Mouse (Mus musculus): ENCODE measurements at regions not wholly inside any gene's neighbourhood (a gene's known extent, or its start where the extent isn't known, plus 50 kb on each side); places are given as distances from the start of the nearest gene placed in this dataset.

DNA sequence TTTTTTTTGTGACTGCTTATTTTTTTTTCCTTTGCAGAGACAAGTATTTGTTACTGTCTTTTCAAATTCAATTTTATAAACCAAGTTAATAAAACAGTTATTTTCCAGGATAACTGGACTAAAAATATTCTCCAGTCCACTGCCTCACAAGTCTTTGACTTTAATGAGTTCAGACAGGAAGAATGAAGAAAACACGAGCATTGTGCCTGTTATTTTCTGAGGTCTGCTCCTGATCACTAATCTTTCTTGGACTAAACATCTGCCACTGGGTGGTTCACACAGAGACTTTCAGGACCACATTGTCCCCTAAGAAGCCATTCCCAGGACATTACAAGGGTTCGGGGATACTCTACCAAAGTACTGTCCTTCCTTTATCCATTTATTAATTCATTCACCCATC is 167.9 kb upstream of the Stac start:
- no peaks in the 10 kb centered on the region for H3K4me1 ChIP-seq (ENCODE audit: control insufficient read depth in 2 of 2, insufficient read depth in 2 of 2, low read length in 2 of 2, poor library complexity in 1 of 2)
- H3K9ac ChIP-seq (ENCODE audit: insufficient read depth, low read depth, low read length, poor library complexity, severe bottlenecking) = no peak overlapping the region
- in situ Hi-C loops (cut with MboI; ENCODE audit: low sequenced_read_pairs in 2 of 2, unreplicated experiment in 2 of 2) = no loop called here
- no peaks in the 10 kb centered on the region for H3K36me3 ChIP-seq (ENCODE audit: control insufficient read depth, insufficient read depth, low read length, poor library complexity, severe bottlenecking)
- H3K9me3 ChIP-seq (ENCODE audit: control insufficient read depth, insufficient read depth, low read depth, low read length) = no peaks in the 10 kb centered on the region
- TF ChIP-seq HCFC1 (IDR thresholded peaks at IDR 0.05; ENCODE audit: borderline replicate concordance, insufficient read depth, low read length) (no peak), MAFK (IDR thresholded peaks at IDR 0.05; ENCODE audit: insufficient read depth, low read depth, low read length) (no peak), ZC3H11A (IDR thresholded peaks at IDR 0.05; ENCODE audit: borderline replicate concordance, low read depth, low read length) (no peak), CHD2 (IDR thresholded peaks at IDR 0.05; ENCODE audit: low read depth, low read length) (no peak), ZNF384 (IDR thresholded peaks at IDR 0.05; ENCODE audit: low read depth, low read length) (no peak)
- no peak overlapping the region for H3K27ac ChIP-seq (ENCODE audit: insufficient read depth, low read depth, low read length, poor library complexity, severe bottlenecking)
- H3K4me3 ChIP-seq (ENCODE audit: insufficient read depth in 1 of 2, low read depth in 1 of 2, low read length in 2 of 2, poor library complexity in 1 of 2, severe bottlenecking in 1 of 2) = no peak overlapping the region
- no peak for DNase-seq (ENCODE audit: low read depth, low spot score)

DNA sequence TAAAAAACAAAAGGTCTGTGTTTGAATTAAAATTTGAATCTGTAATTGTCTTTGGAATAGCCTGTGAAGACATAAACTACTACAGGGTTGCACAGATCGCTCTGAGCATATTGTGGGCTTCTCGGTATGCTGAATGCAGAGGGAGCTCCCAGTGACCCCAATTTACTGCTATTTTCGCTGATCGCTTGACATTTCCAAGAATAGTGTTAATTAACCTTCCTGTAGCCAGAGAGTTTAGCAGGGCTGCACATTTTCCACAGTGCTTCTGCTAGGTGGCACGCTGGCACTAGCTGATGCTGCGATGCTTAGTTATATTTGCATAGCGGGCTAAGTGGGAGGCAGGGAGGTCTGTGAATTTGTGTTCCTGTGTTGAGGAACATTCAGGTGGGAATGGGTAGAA is 164.8 kb upstream of the Stac start:
- Histone ChIP-seq H3K4me1 (ENCODE audit: control insufficient read depth in 2 of 2, insufficient read depth in 2 of 2, low read length in 2 of 2, poor library complexity in 1 of 2) (no peaks in the 10 kb centered on the region), H3K9ac (ENCODE audit: insufficient read depth, low read depth, low read length, poor library complexity, severe bottlenecking) (no peak overlapping the region), H3K27ac (ENCODE audit: insufficient read depth, low read depth, low read length, poor library complexity, severe bottlenecking) (no peak overlapping the region), H3K9me3 (ENCODE audit: control insufficient read depth, insufficient read depth, low read depth, low read length) (no peaks in the 10 kb centered on the region), H3K4me3 (ENCODE audit: insufficient read depth in 1 of 2, low read depth in 1 of 2, low read length in 2 of 2, poor library complexity in 1 of 2, severe bottlenecking in 1 of 2) (no peak overlapping the region), H3K36me3 (ENCODE audit: control insufficient read depth, insufficient read depth, low read length, poor library complexity, severe bottlenecking) (no peaks in the 10 kb centered on the region)
- DNase-seq (ENCODE audit: low read depth, low spot score) = no peak
- in situ Hi-C loops (cut with MboI; ENCODE audit: low sequenced_read_pairs in 2 of 2, unreplicated experiment in 2 of 2) = no loop called here
- no peak for TF ChIP-seq HCFC1 (IDR thresholded peaks at IDR 0.05; ENCODE audit: borderline replicate concordance, insufficient read depth, low read length)
- no peak for TF ChIP-seq ZC3H11A (IDR thresholded peaks at IDR 0.05; ENCODE audit: borderline replicate concordance, low read depth, low read length)
- no peak for TF ChIP-seq MAFK (IDR thresholded peaks at IDR 0.05; ENCODE audit: insufficient read depth, low read depth, low read length)
- no peak for TF ChIP-seq CHD2 (IDR thresholded peaks at IDR 0.05; ENCODE audit: low read depth, low read length)
- no peak for TF ChIP-seq ZNF384 (IDR thresholded peaks at IDR 0.05; ENCODE audit: low read depth, low read length)

DNA sequence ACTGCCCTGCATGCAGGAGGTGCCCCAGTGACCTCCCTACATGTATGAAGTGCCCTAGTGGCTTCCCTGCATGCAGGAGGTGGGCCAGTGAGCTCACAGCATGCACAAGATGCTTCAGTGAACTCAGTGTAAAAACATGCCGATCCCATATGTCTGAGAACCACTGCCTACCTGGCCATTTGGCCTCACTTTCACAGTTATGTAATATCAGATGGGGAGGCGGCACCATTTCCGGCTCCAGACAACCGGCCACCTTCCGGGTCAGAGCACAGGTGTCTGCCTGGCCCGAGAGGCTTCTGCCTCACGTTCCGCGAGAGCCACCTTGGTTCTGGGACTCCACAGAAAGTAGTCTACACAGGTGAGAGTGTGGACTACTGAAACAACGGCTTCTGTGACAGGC is 156.2 kb upstream of the Stac start:
- no peak overlapping the region for H3K9ac ChIP-seq (ENCODE audit: insufficient read depth, low read depth, low read length, poor library complexity, severe bottlenecking)
- H3K4me3 ChIP-seq (ENCODE audit: insufficient read depth in 1 of 2, low read depth in 1 of 2, low read length in 2 of 2, poor library complexity in 1 of 2, severe bottlenecking in 1 of 2) = no peak overlapping the region
- no peak for DNase-seq (ENCODE audit: low read depth, low spot score)
- H3K4me1 ChIP-seq (ENCODE audit: control insufficient read depth in 2 of 2, insufficient read depth in 2 of 2, low read length in 2 of 2, poor library complexity in 1 of 2) = no peaks in the 10 kb centered on the region
- H3K36me3 ChIP-seq (ENCODE audit: control insufficient read depth, insufficient read depth, low read length, poor library complexity, severe bottlenecking) = no peaks in the 10 kb centered on the region
- in situ Hi-C loops (cut with MboI; ENCODE audit: low sequenced_read_pairs in 2 of 2, unreplicated experiment in 2 of 2) = no loop called here
- H3K27ac ChIP-seq (ENCODE audit: insufficient read depth, low read depth, low read length, poor library complexity, severe bottlenecking) = no peak overlapping the region
- no peaks in the 10 kb centered on the region for H3K9me3 ChIP-seq (ENCODE audit: control insufficient read depth, insufficient read depth, low read depth, low read length)
- TF ChIP-seq ZC3H11A (IDR thresholded peaks at IDR 0.05; ENCODE audit: borderline replicate concordance, low read depth, low read length) = no peak
- TF ChIP-seq CHD2 (IDR thresholded peaks at IDR 0.05; ENCODE audit: low read depth, low read length) = no peak
- no peak for TF ChIP-seq ZNF384 (IDR thresholded peaks at IDR 0.05; ENCODE audit: low read depth, low read length)
- TF ChIP-seq MAFK (IDR thresholded peaks at IDR 0.05; ENCODE audit: insufficient read depth, low read depth, low read length) = no peak
- TF ChIP-seq HCFC1 (IDR thresholded peaks at IDR 0.05; ENCODE audit: borderline replicate concordance, insufficient read depth, low read length) = no peak

DNA sequence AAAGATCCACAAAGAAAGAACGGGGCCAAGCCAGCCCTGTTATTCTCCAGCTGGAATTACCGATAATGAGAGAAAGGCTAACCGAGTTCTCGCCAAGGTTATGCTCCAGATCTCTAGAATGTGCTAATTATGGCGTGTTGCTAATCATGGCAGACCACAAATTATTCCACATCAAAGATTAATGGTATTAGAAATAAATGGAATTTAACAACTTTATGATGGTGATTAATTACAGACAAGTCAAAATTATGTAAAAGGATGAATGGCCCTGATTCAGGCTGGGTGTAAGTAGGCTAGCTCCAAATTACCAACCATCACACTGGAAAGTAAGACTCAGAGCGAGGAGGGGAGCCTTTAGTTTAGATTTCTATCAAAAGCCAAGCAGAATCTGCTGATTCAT is 151.0 kb upstream of the Stac start:
- no peak overlapping the region for H3K27ac ChIP-seq (ENCODE audit: insufficient read depth, low read depth, low read length, poor library complexity, severe bottlenecking)
- in situ Hi-C loops (cut with MboI; ENCODE audit: low sequenced_read_pairs in 2 of 2, unreplicated experiment in 2 of 2) = no loop called here
- H3K9ac ChIP-seq (ENCODE audit: insufficient read depth, low read depth, low read length, poor library complexity, severe bottlenecking) = no peak overlapping the region
- no peak for DNase-seq (ENCODE audit: low read depth, low spot score)
- no peaks in the 10 kb centered on the region for H3K36me3 ChIP-seq (ENCODE audit: control insufficient read depth, insufficient read depth, low read length, poor library complexity, severe bottlenecking)
- no peak for TF ChIP-seq HCFC1 (IDR thresholded peaks at IDR 0.05; ENCODE audit: borderline replicate concordance, insufficient read depth, low read length)
- no peak for TF ChIP-seq CHD2 (IDR thresholded peaks at IDR 0.05; ENCODE audit: low read depth, low read length)
- TF ChIP-seq ZC3H11A (IDR thresholded peaks at IDR 0.05; ENCODE audit: borderline replicate concordance, low read depth, low read length) = no peak
- no peak for TF ChIP-seq MAFK (IDR thresholded peaks at IDR 0.05; ENCODE audit: insufficient read depth, low read depth, low read length)
- no peak for TF ChIP-seq ZNF384 (IDR thresholded peaks at IDR 0.05; ENCODE audit: low read depth, low read length)
- H3K9me3 ChIP-seq (ENCODE audit: control insufficient read depth, insufficient read depth, low read depth, low read length) = no peaks in the 10 kb centered on the region
- no peak overlapping the region for H3K4me3 ChIP-seq (ENCODE audit: insufficient read depth in 1 of 2, low read depth in 1 of 2, low read length in 2 of 2, poor library complexity in 1 of 2, severe bottlenecking in 1 of 2)
- no peaks in the 10 kb centered on the region for H3K4me1 ChIP-seq (ENCODE audit: control insufficient read depth in 2 of 2, insufficient read depth in 2 of 2, low read length in 2 of 2, poor library complexity in 1 of 2)

All from ES-E14 (cell line).